Mouse (Mus musculus): ENCODE measurements around the gene Mapk1. TPM values are rescaled to one million over a fixed set of nuclear protein-coding genes. Genes with fewer than 3 reads are reported as not detected.
"Not testable (repeated sequence)": the region's sequence is repeated elsewhere in the genome, so short reads cannot be mapped to it uniquely, and the experiment has no call there.

The Mapk1 gene
- polyA plus RNA-seq, 1 experiment from 2014 or later, result 196 TPM

DNA sequence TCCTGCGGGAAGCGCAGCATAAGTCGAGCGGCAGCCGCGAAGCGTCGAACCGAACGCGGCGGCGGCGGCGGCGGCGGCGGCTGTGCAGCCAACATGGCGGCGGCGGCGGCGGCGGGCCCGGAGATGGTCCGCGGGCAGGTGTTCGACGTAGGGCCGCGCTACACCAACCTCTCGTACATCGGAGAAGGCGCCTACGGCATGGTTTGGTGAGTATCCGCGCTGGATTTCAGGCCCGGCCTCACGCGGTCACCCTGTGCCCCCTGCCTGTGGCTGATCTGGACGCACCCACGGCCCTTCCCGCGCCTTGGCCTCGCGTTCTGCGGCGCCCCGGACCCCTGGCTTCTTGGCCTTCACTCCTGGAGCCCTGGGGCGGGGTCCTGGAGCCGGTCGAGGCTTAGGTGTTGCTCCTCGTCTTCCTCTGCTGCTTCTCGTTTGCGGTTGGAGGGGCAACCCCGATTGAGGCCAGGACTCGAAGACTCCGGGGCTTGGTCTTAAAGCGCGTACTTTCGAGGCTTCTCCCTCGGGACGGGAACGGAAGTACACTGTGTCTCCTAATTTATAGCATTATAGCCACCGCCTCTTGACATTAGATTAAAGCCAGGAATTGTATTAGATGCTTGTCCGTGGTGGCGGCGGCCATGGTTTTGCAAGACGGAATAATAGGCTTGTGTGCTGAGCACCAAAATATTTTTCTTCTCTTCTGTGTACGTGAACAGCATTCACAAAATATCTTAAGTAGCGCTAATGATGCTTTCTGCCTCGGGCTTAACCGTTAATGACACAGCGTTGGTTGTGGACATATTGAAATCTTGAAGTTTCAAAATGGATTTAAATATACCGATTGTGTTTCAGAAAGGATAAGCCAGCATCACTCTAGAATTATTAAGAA is 596 bp downstream of the Mapk1 start:
- H3K36me3 ChIP-seq (ENCODE audit: control insufficient read depth, insufficient read depth), result no peaks in the 10 kb centered on the region
- peak overlapping the region; percentile 98 for H3K27ac ChIP-seq (ENCODE audit: low read length)
- H3K4me1 ChIP-seq (replicated peaks; ENCODE audit: control insufficient read depth, insufficient read depth, low read length), result peaks cover 22% of the 10 kb centered on the region
- H3K4me2 ChIP-seq (ENCODE audit: low read length), result peak overlapping the region; percentile 79
- under 1% methylated on average over 61 of the region's 75 CpGs for WGBS
- peak; percentile 77 for ATAC-seq
- peak overlapping the region; percentile 83 for H3K4me3 ChIP-seq (replicated peaks; ENCODE audit: low read length)
- no peaks in the 10 kb centered on the region for H3K9me3 ChIP-seq (ENCODE audit: control insufficient read depth, low read length)
- H3K27me3 ChIP-seq (replicated peaks; ENCODE audit: control insufficient read depth, insufficient read depth, low read length), result no peaks in the 10 kb centered on the region
- H3K9ac ChIP-seq (replicated peaks; ENCODE audit: low read depth, low read length), result peak overlapping the region; percentile 91

DNA sequence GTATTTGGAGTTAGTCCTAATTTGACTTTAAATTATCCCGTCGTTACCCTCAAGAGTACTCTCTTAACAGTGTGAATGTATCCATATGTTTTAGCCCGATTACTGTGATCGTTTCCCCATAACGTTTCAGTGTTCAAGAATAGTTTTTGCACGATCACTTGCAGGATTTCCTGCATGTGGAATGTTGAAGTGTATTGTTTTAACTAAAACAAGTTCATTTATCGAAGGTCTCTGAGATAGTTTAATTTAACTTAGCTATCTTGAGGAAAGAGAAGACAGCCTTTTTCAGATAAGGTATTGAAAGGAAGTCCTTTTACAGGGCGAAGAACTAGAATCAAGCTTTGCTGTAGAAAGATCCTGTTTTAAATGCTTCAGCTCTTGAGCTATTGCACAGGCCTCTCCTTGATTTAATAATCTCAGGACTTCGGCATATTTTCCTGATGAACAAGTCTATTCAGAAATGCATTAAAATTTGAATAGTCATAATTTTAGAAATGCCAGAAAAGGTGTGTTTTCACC is 1.3 kb downstream of the Mapk1 start:
- H3K27me3 ChIP-seq (replicated peaks; ENCODE audit: control insufficient read depth, insufficient read depth, low read length), result no peaks in the 10 kb centered on the region
- 18% methylated on average over 9 of the region's 9 CpGs for WGBS
- peak overlapping the region; percentile 83 for H3K4me3 ChIP-seq (replicated peaks; ENCODE audit: low read length)
- H3K36me3 ChIP-seq (ENCODE audit: control insufficient read depth, insufficient read depth), result no peaks in the 10 kb centered on the region; the same call in 1 of the 2 replicates
- peak overlapping the region; percentile 79 for H3K4me2 ChIP-seq (ENCODE audit: low read length)
- no peaks in the 10 kb centered on the region for H3K9me3 ChIP-seq (ENCODE audit: control insufficient read depth, low read length)
- H3K9ac ChIP-seq (replicated peaks; ENCODE audit: low read depth, low read length), result peak overlapping the region; percentile 91
- H3K27ac ChIP-seq (ENCODE audit: low read length), result no peak overlapping the region
- H3K4me1 ChIP-seq (replicated peaks; ENCODE audit: control insufficient read depth, insufficient read depth, low read length), result peaks cover 22% of the 10 kb centered on the region
- no peak for ATAC-seq

DNA sequence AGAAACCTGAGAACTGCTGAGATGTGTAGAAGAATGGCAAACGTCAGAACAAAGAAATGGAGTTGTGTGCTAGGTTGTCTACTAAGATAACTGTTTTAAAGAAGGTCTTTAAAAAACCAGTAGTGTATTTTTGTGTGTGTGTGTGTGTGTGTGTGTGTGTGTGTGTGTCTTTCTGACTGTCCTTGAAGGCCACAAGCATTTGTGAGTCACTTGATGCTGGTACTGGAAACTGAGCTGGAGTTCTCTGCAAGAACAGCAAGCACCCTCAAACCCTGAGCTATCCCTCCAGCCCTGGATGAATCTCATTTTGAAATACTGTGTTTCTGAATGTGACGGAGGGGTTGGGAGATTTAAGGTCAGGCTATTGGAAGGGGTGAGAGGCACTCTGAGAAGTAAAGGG is 4.1 kb downstream of the Mapk1 start:
- Histone ChIP-seq H3K27me3 (replicated peaks; ENCODE audit: control insufficient read depth, insufficient read depth, low read length) (no peaks in the 10 kb centered on the region), H3K27ac (ENCODE audit: low read length) (no peak overlapping the region), H3K4me3 (replicated peaks; ENCODE audit: low read length) (no peak overlapping the region), H3K4me1 (replicated peaks; ENCODE audit: control insufficient read depth, insufficient read depth, low read length) (peaks cover 28% of the 10 kb centered on the region), H3K36me3 (ENCODE audit: control insufficient read depth, insufficient read depth) (no peaks in the 10 kb centered on the region; the same call in 1 of the 2 replicates), H3K9ac (replicated peaks; ENCODE audit: low read depth, low read length) (no peak overlapping the region), H3K9me3 (ENCODE audit: control insufficient read depth, low read length) (no peaks in the 10 kb centered on the region), H3K4me2 (ENCODE audit: low read length) (no peak overlapping the region)
- 88% methylated on average over 2 of the region's 2 CpGs for WGBS
- ATAC-seq, result no peak

DNA sequence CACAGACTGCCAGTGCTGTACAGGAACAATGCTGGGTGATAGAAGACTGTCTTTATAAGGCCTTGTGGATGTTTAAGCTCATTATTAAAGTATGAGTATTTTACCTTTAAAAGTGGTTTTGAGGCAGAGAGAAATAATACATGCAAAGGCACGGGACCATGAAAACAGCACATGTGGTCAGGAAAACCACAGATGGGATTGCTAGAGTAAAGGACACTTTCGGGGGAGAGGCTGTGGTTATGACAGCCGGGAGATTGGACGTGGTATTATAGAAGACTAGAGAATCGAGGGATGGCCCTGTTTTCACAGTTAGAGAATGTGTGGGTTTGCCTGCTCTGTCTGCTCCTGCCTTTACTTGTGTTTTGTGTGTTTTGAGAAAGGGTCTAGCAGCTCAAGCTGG is 5.7 kb downstream of the Mapk1 start:
- Histone ChIP-seq H3K9ac (replicated peaks; ENCODE audit: low read depth, low read length) (no peak overlapping the region), H3K9me3 (ENCODE audit: control insufficient read depth, low read length) (no peaks in the 10 kb centered on the region), H3K4me2 (ENCODE audit: low read length) (no peak overlapping the region), H3K27me3 (replicated peaks; ENCODE audit: control insufficient read depth, insufficient read depth, low read length) (no peaks in the 10 kb centered on the region), H3K4me3 (replicated peaks; ENCODE audit: low read length) (no peak overlapping the region), H3K36me3 (ENCODE audit: control insufficient read depth, insufficient read depth) (no peaks in the 10 kb centered on the region; the same call in 1 of the 2 replicates), H3K27ac (ENCODE audit: low read length) (no peak overlapping the region), H3K4me1 (replicated peaks; ENCODE audit: control insufficient read depth, insufficient read depth, low read length) (peaks cover 24% of the 10 kb centered on the region)
- 82% methylated on average over 5 of the region's 5 CpGs for WGBS
- ATAC-seq, result no peak

DNA sequence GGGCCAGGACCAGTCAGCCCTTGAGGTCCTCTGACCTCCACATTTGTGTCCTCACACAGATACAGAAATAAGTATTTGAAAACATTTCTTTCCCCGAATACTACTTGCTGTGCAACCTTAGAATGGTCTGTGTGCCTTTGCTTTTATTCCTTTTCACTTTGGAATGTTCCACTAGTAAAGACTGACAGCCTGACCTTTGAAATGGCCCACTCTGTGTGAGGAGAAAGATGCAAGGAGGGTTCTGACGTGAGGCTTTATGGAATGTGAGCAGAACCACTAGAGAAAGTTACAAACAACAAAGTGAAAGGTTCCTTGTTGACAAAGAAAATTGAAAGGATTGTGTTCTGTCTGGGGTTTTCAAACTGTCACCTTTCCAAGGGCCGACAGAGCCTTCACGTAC is 6.8 kb downstream of the Mapk1 start:
- Histone ChIP-seq H3K27me3 (replicated peaks; ENCODE audit: control insufficient read depth, insufficient read depth, low read length) (no peaks in the 10 kb centered on the region), H3K9ac (replicated peaks; ENCODE audit: low read depth, low read length) (no peak overlapping the region), H3K4me2 (ENCODE audit: low read length) (no peak overlapping the region), H3K4me3 (replicated peaks; ENCODE audit: low read length) (no peak overlapping the region), H3K36me3 (ENCODE audit: control insufficient read depth, insufficient read depth) (no peaks in the 10 kb centered on the region; the same call in 1 of the 2 replicates), H3K4me1 (replicated peaks; ENCODE audit: control insufficient read depth, insufficient read depth, low read length) (peaks cover 24% of the 10 kb centered on the region), H3K27ac (ENCODE audit: low read length) (no peak overlapping the region), H3K9me3 (ENCODE audit: control insufficient read depth, low read length) (no peaks in the 10 kb centered on the region)
- no peak for ATAC-seq
- 74% methylated on average over 4 of the region's 4 CpGs for WGBS

DNA sequence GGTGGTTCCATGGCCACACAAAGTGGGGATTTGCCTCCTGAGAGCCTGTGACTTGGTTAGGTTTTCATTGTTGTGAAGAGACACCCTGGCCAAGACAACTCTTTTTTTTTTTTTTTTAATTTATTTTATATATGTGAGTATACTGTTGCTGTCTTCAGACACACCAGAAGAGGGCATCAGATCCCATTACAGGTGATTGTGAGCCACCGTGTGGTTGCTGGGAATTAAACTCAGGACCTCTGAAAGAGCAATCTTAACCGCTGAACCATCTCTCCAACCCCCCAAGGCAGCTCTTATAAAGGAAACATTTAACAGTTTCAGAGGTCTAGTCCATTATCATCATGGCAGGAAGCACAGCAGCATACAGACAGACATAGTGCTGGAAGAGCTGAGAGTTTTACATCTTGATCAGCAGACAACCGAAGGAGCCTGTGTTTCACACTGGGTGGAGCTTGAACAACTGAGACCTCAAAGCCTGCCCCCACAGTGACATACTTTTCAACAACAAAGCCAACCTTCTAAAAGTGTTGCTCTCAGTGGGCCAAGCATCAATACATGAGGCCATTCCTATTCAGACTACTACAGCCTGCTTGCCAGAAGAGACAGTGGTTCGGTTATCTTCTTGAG is 11.4 kb downstream of the Mapk1 start:
- Histone ChIP-seq H3K36me3 (ENCODE audit: control insufficient read depth, insufficient read depth) (no peaks in the 10 kb centered on the region), H3K4me2 (ENCODE audit: low read length) (no peak overlapping the region), H3K4me1 (replicated peaks; ENCODE audit: control insufficient read depth, insufficient read depth, low read length) (peaks cover 6% of the 10 kb centered on the region; the same call in 1 of the 2 replicates), H3K4me3 (replicated peaks; ENCODE audit: low read length) (no peak overlapping the region), H3K27ac (ENCODE audit: low read length) (no peak overlapping the region), H3K27me3 (replicated peaks; ENCODE audit: control insufficient read depth, insufficient read depth, low read length) (no peaks in the 10 kb centered on the region), H3K9me3 (ENCODE audit: control insufficient read depth, low read length) (no peaks in the 10 kb centered on the region), H3K9ac (replicated peaks; ENCODE audit: low read depth, low read length) (no peak overlapping the region)
- ATAC-seq, result no peak
- 81% methylated on average over 4 of the region's 4 CpGs for whole genome bisulfite sequencing

DNA sequence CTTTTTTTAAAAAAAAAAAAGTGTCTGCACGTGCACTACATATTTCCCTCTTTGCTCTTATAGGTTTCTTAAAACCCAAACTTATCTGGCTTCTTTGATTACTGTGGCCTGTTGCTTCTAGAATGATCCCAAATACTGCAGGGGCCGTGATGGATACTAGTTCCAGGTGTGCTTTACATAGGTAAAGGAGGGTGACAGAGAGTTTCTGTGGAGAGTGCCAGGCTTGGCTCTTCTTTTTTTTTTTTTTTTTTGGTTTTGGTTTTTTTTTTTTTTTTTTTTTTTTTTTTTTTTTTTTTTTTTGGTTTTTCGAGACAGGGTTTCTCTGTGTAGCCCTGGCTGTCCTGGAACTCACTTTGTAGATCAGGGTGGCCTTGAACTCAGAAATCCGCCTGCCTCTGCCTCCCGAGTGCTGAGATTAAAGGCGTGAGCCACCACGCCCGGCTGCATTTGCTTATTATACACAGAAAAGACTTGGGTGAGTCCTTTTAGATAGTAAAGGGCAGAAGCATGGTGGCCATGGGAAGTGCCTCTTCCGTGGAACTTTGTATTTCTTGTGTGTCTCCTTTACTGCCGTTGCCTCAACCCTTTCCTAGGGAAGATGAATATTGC is 13.0 kb downstream of the Mapk1 start:
- not testable (repeated sequence) for H3K9ac ChIP-seq (replicated peaks; ENCODE audit: low read depth, low read length); H3K4me1 ChIP-seq (replicated peaks; ENCODE audit: control insufficient read depth, insufficient read depth, low read length); H3K27ac ChIP-seq (ENCODE audit: low read length); H3K4me2 ChIP-seq (ENCODE audit: low read length); H3K9me3 ChIP-seq (ENCODE audit: control insufficient read depth, low read length); H3K36me3 ChIP-seq (ENCODE audit: control insufficient read depth, insufficient read depth); H3K27me3 ChIP-seq (replicated peaks; ENCODE audit: control insufficient read depth, insufficient read depth, low read length); ATAC-seq; H3K4me3 ChIP-seq (replicated peaks; ENCODE audit: low read length)
- WGBS, result 95% methylated on average over 10 of the region's 10 CpGs

DNA sequence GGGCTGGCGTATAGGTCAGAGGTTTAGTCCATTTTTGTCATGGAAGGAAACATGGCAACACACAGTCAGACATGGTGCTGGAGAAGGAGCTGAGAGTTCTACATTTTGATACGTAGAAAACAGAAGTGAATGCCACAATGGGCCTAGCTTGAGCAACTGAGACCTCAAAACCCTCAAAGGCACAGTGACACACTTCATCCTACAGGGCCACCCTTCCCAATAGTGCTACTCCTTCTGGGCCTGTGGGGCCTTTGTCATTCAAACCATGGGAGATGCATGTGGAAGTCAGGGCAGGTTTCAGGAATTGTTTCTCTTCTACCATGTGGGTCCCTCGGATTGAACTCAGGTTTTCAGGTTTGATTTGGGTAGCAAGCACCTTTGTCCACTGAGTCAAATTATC is 17.9 kb downstream of the Mapk1 start:
- Histone ChIP-seq H3K9me3 (ENCODE audit: control insufficient read depth, low read length) (no peaks in the 10 kb centered on the region), H3K4me1 (replicated peaks; ENCODE audit: control insufficient read depth, insufficient read depth, low read length) (peaks cover 4% of the 10 kb centered on the region; the same call in 1 of the 2 replicates), H3K4me3 (replicated peaks; ENCODE audit: low read length) (no peak overlapping the region), H3K4me2 (ENCODE audit: low read length) (no peak overlapping the region), H3K9ac (replicated peaks; ENCODE audit: low read depth, low read length) (no peak overlapping the region), H3K27me3 (replicated peaks; ENCODE audit: control insufficient read depth, insufficient read depth, low read length) (no peaks in the 10 kb centered on the region), H3K27ac (ENCODE audit: low read length) (no peak overlapping the region), H3K36me3 (ENCODE audit: control insufficient read depth, insufficient read depth) (no peaks in the 10 kb centered on the region)
- ATAC-seq, result no peak
- 95% methylated on average over 3 of the region's 3 CpGs for WGBS

DNA sequence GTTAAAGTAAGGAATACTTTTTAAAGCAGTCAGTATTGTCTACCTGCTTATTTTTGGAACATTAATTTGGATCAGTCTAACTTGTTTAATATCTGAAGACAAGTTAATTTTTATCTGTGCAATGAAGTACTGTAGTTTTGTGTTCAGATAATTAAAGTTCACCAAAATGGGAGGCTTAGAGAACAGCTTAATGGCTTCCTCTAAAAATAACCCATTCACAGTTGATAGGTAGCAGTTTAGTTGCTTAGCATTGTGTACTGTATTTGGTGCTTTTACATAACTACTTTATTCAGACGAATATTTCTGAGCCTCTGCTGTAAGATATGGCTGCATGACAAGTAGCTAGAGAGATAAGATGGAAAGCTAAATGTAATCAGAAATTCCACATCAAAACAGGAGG is 23.9 kb downstream of the Mapk1 start:
- H3K27ac ChIP-seq (ENCODE audit: low read length), result no peak overlapping the region
- H3K36me3 ChIP-seq (ENCODE audit: control insufficient read depth, insufficient read depth), result no peaks in the 10 kb centered on the region
- WGBS, result 65% methylated on average over 1 of the region's 1 CpGs
- ATAC-seq, result no peak
- H3K4me2 ChIP-seq (ENCODE audit: low read length), result no peak overlapping the region
- no peaks in the 10 kb centered on the region for H3K9me3 ChIP-seq (ENCODE audit: control insufficient read depth, low read length)
- H3K4me3 ChIP-seq (replicated peaks; ENCODE audit: low read length), result no peak overlapping the region
- H3K27me3 ChIP-seq (replicated peaks; ENCODE audit: control insufficient read depth, insufficient read depth, low read length), result no peaks in the 10 kb centered on the region
- H3K9ac ChIP-seq (replicated peaks; ENCODE audit: low read depth, low read length), result no peak overlapping the region
- H3K4me1 ChIP-seq (replicated peaks; ENCODE audit: control insufficient read depth, insufficient read depth, low read length), result peaks cover 4% of the 10 kb centered on the region; the same call in 1 of the 2 replicates
